Mouse (Mus musculus) myocyte (in vitro differentiated cells): ENCODE results near the gene Psen2. TPM values are rescaled to one million over a fixed set of nuclear protein-coding genes. Genes with fewer than 3 reads are reported as not detected.

Experiments
- H3K27me3 ChIP-seq: one replicate; pipeline ENCODE4 v1.6.1; 2011; ENCODE audit not compliant: control insufficient read depth, insufficient read depth, insufficient read length
- H3K36me3 ChIP-seq: one replicate; pipeline ENCODE4 v1.6.1; 2011; ENCODE audit not compliant: control insufficient read depth, insufficient read depth
- H3K4me2 ChIP-seq: one replicate; pipeline ENCODE4 v1.6.1; 2011; ENCODE audit warnings: low read depth, control low read depth
- H3K4me3 ChIP-seq: one replicate; pipeline ENCODE4 v1.5.1; 2011; ENCODE audit warnings: mild to moderate bottlenecking, control low read depth, moderate library complexity
- H3K79me2 ChIP-seq: one replicate; pipeline ENCODE4 v1.6.1; 2011; ENCODE audit not compliant: control insufficient read depth, insufficient read depth
- H3ac ChIP-seq: one replicate; pipeline ENCODE4 v1.6.1; 2011; ENCODE audit not compliant: control insufficient read depth, insufficient read length
- CEBPB ChIP-seq: IDR thresholded peaks from 2 replicates; pipeline ENCODE4 v1.6.1; 2011; ENCODE audit warnings: mild to moderate bottlenecking, moderate library complexity; ENCODE audit not compliant: poor library complexity, insufficient read depth, severe bottlenecking
- E2F4 ChIP-seq: IDR thresholded peaks from one replicate; pipeline ENCODE4 v1.6.1; 2011; ENCODE audit warnings: mild to moderate bottlenecking, control low read depth, moderate library complexity; ENCODE audit not compliant: insufficient read depth
- MAX ChIP-seq: IDR thresholded peaks from one replicate; pipeline ENCODE4 v1.6.1; 2011; ENCODE audit warnings: low read depth, mild to moderate bottlenecking, control low read depth
- MYOD1 ChIP-seq, 3 experiments: IDR thresholded peaks; one replicate each; pipeline ENCODE4 v1.6.1; 2011; ENCODE audit warnings: control low read depth in 2 of 3, low read depth in 2 of 3, mild to moderate bottlenecking in 2 of 3, moderate library complexity in 1 of 3; ENCODE audit not compliant: insufficient read length in 2 of 3, control insufficient read depth in 1 of 3
- MYOG ChIP-seq, 3 experiments: IDR thresholded peaks; one replicate each; pipeline ENCODE4 v1.6.1; 2011; ENCODE audit warnings: control low read depth in 2 of 3, low read depth in 2 of 3, mild to moderate bottlenecking in 2 of 3; ENCODE audit not compliant: insufficient read length in 2 of 3, control insufficient read depth in 1 of 3, insufficient read depth in 1 of 3
- POLR2A ChIP-seq: IDR thresholded peaks from one replicate; pipeline ENCODE4 v1.6.1; 2011; ENCODE audit warnings: low read depth, mild to moderate bottlenecking, control low read depth, moderate library complexity; ENCODE audit not compliant: insufficient read length
- POLR2AphosphoS2 ChIP-seq: IDR thresholded peaks from one replicate; pipeline ENCODE4 v1.6.1; 2011; ENCODE audit warnings: low read depth, control low read depth; ENCODE audit not compliant: insufficient read length
- REST ChIP-seq: IDR thresholded peaks from one replicate; pipeline ENCODE4 v1.6.1; 2011; ENCODE audit warnings: mild to moderate bottlenecking, control low read depth, moderate library complexity; ENCODE audit not compliant: insufficient read depth, insufficient read length
- SRF ChIP-seq: IDR thresholded peaks from one replicate; pipeline ENCODE4 v1.6.1; 2011; ENCODE audit warnings: low read depth; ENCODE audit not compliant: control insufficient read depth, insufficient read length
- TCF12 ChIP-seq: IDR thresholded peaks from one replicate; pipeline ENCODE4 v1.6.1; 2011; ENCODE audit warnings: mild to moderate bottlenecking, control low read depth; ENCODE audit not compliant: poor library complexity, insufficient read depth, severe bottlenecking
- TCF3 ChIP-seq: IDR thresholded peaks from one replicate; pipeline ENCODE4 v1.6.1; 2011; ENCODE audit warnings: low read depth, control low read depth; ENCODE audit not compliant: insufficient read length
- USF1 ChIP-seq: IDR thresholded peaks from one replicate; pipeline ENCODE4 v1.6.1; 2011; ENCODE audit warnings: low read depth, mild to moderate bottlenecking, control low read depth, moderate library complexity
- polyA plus RNA-seq: library from polyadenylated mRNA; unstranded; fragments of >200 nt; fragmentation: generic; extraction: Trizol; gene quantifications from one replicate; pipeline ENCODE4 v1.2.1, GENCODE M21; 2012; ENCODE audit warnings: missing spikeins

Gene Psen2
- polyA plus RNA-seq, 1 experiment: 28.6 TPM

- Histone ChIP-seq H3K27me3 (peaks cover 6% of the 10 kb centered on the region), H3K79me2 (no peaks in the 10 kb centered on the region), H3K4me2 (no peak overlapping the region), H3K36me3 (no peaks in the 10 kb centered on the region), H3ac (no peak overlapping the region), H3K4me3 (no peak overlapping the region)
- TF ChIP-seq TCF3 (no peak), USF1 (no peak), SRF (no peak), POLR2AphosphoS2 (no peak), MAX (no peak), REST (no peak), E2F4 (no peak), CEBPB (no peak), MYOG (IDR thresholded peaks at IDR 0.05; ENCODE audit: control insufficient read depth in 1 of 3, insufficient read depth in 1 of 3, insufficient read length in 2 of 3, low read depth in 2 of 3) (no peak), TCF12 (no peak), MYOD1 (IDR thresholded peaks at IDR 0.05; ENCODE audit: control insufficient read depth in 1 of 3, insufficient read length in 2 of 3, low read depth in 2 of 3) (no peak), POLR2A (no peak)
Observed at GRCm38 (mm10) chr1:180279648-180280047, 16.4 kb upstream of the Psen2 start.

- Histone ChIP-seq H3K27me3 (peaks cover 13% of the 10 kb centered on the region), H3K36me3 (no peaks in the 10 kb centered on the region), H3K4me2 (no peak overlapping the region), H3ac (no peak overlapping the region), H3K4me3 (no peak overlapping the region), H3K79me2 (no peaks in the 10 kb centered on the region)
- TF ChIP-seq POLR2A (no peak), E2F4 (no peak), TCF12 (no peak)
Observed at GRCm38 (mm10) chr1:180277563-180277962, 14.3 kb upstream of the Psen2 start.

- Histone ChIP-seq H3K27me3 (peaks cover 19% of the 10 kb centered on the region), H3K4me3 (no peak overlapping the region), H3K4me2 (no peak overlapping the region), H3ac (no peak overlapping the region), H3K79me2 (no peaks in the 10 kb centered on the region), H3K36me3 (no peaks in the 10 kb centered on the region)
- TF ChIP-seq MAX (no peak), SRF (no peak), REST (no peak), TCF3 (no peak), CEBPB (no peak), MYOG (IDR thresholded peaks at IDR 0.05; ENCODE audit: control insufficient read depth in 1 of 3, insufficient read depth in 1 of 3, insufficient read length in 2 of 3, low read depth in 2 of 3) (no peak), MYOD1 (IDR thresholded peaks at IDR 0.05; ENCODE audit: control insufficient read depth in 1 of 3, insufficient read length in 2 of 3, low read depth in 2 of 3) (no peak), USF1 (no peak), TCF12 (no peak)
Observed at GRCm38 (mm10) chr1:180274725-180275308, 11.6 kb upstream of the Psen2 start.

GRCm38 (mm10) chr1:180269033-180269432 is 5.8 kb upstream of the Psen2 start:
- Histone ChIP-seq H3ac (no peak overlapping the region), H3K36me3 (no peaks in the 10 kb centered on the region), H3K27me3 (peaks cover 22% of the 10 kb centered on the region), H3K79me2 (no peaks in the 10 kb centered on the region), H3K4me3 (no peak overlapping the region), H3K4me2 (no peak overlapping the region)
- no peak for TF ChIP-seq USF1
- TF ChIP-seq TCF3: no peak
- TF ChIP-seq POLR2AphosphoS2: no peak
- no peak for TF ChIP-seq MAX

GRCm38 (mm10) chr1:180268249-180269031 is 5.2 kb upstream of the Psen2 start:
- Histone ChIP-seq H3ac (no peak overlapping the region), H3K4me3 (no peak overlapping the region), H3K27me3 (peaks cover 18% of the 10 kb centered on the region), H3K36me3 (no peaks in the 10 kb centered on the region), H3K4me2 (no peak overlapping the region), H3K79me2 (no peaks in the 10 kb centered on the region)
- TF ChIP-seq TCF3 (no peak), TCF12 (no peak), MYOG (IDR thresholded peaks at IDR 0.05; ENCODE audit: control insufficient read depth in 1 of 3, insufficient read depth in 1 of 3, insufficient read length in 2 of 3, low read depth in 2 of 3) (no peak), POLR2AphosphoS2 (no peak), MAX (no peak), CEBPB (no peak), USF1 (no peak), E2F4 (no peak), POLR2A (no peak), MYOD1 (IDR thresholded peaks at IDR 0.05; ENCODE audit: control insufficient read depth in 1 of 3, insufficient read length in 2 of 3, low read depth in 2 of 3) (no peak)
